Mouse (Mus musculus): ENCODE measurements at regions not wholly inside any gene's neighbourhood (a gene's known extent, or its start where the extent isn't known, plus 50 kb on each side); places are given as distances from the start of the nearest gene placed in this dataset.

DNA sequence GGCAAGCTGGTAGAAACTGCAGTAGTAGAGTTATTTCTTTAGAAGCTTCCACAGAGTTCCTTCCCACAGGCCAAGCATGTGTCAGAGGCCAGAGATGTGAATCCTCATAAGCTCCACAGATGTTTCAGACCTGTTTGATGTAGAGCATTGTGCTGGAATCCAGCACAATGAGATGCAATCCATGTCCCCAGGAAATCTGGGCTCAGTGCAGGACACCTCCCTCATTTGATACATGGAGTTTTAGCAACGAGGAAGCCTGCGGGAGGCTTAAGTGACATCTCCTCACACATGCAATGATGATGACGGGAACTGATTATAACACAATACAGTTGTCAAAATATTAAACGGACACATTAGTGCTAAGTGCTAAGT, 133.7 kb downstream of the Slc30a10 start:
- Histone ChIP-seq H3K4me1 (no peaks in the 10 kb centered on the region), H3K27me3 (ENCODE audit: low read depth, poor library complexity, severe bottlenecking) (no peaks in the 10 kb centered on the region), H3K4me3 (no peak overlapping the region), H3K36me3 (no peaks in the 10 kb centered on the region), H3K9me3 (replicated peaks) (peaks cover 4% of the 10 kb centered on the region; the same call in 1 of the 2 replicates), H3K27ac (replicated peaks) (no peak overlapping the region)
- DNase-seq (ENCODE audit: low spot score): no peak
- WGBS: 92% methylated on average over 4 of the region's 4 CpGs

DNA sequence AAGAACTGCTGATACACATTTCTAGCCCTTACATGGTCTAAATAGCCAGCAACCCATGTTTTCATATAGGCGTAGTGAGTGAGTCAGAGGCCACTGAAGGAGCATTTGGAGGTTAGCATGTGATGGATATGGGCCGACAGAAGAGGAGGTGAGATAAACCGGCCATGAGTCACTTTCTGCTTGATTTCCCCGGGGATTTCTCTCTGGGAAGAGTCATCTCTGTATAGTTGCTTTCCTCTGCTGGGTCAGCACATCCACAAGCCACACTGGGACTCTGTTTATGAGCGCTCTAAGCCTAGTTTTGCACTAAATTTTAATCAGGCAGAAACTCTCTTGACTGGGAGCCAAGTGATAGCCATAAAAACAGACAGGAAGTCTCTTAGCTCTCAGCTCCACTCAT, 142.2 kb downstream of the Slc30a10 start:
- Histone ChIP-seq H3K9me3 (replicated peaks) (no peaks in the 10 kb centered on the region), H3K4me1 (no peaks in the 10 kb centered on the region), H3K27ac (replicated peaks) (no peak overlapping the region), H3K4me3 (no peak overlapping the region), H3K36me3 (no peaks in the 10 kb centered on the region), H3K27me3 (ENCODE audit: low read depth, poor library complexity, severe bottlenecking) (no peaks in the 10 kb centered on the region)
- no peak for DNase-seq (ENCODE audit: low spot score)
- 93% methylated on average over 5 of the region's 5 CpGs for WGBS

DNA sequence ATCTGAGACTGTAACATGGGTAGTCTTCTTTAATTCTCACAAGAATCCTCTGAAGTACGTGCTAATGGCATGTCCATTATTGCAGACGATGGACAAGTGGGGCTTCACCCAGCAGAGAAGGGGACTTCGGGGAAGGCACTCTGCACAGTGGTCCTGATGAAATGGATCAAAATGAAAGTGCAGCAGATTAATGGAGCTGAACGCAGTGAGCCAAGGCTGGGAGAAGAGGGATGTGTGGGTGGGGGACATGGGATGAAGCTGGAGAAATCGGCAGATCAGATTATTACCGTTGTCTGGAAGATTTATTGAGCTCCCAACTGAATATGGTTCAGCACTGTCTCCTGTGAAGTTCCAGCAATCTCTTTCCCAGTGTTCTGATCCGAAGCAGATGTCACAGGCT, 143.9 kb downstream of the Slc30a10 start:
- H3K4me1 ChIP-seq: no peaks in the 10 kb centered on the region
- H3K9me3 ChIP-seq (replicated peaks): no peaks in the 10 kb centered on the region

DNA sequence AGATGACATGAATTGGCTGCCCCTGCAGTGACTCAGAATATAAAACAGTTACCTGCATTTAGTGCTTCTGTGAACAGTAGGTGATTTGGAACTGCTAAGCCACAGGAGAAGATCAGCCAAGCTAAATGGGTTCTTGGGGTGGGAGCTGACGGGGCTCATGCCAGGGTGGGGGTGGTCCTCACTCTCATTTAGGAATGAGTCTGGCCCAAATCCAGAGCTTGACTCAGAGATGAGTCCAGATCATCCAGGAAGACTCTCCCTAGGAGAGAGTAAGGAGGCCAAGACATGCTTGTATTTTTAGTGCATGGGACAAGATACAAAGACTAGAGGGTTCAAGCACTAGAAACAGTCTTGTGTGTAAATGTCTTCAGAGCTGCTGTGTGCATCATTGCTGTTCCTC, 146.5 kb downstream of the Slc30a10 start:
- Histone ChIP-seq H3K27me3 (ENCODE audit: low read depth, poor library complexity, severe bottlenecking) (no peaks in the 10 kb centered on the region), H3K4me3 (no peak overlapping the region), H3K9me3 (replicated peaks) (no peaks in the 10 kb centered on the region), H3K4me1 (no peaks in the 10 kb centered on the region), H3K36me3 (no peaks in the 10 kb centered on the region), H3K27ac (replicated peaks) (no peak overlapping the region)
- 94% methylated on average over 1 of the region's 1 CpGs for WGBS
- DNase-seq (ENCODE audit: low spot score): no peak

More for the DNA sequence above, 143.9 kb downstream of the Slc30a10 start:
- WGBS: 92% methylated on average over 7 of the region's 7 CpGs
- no peak overlapping the region for H3K4me3 ChIP-seq
- H3K36me3 ChIP-seq: no peaks in the 10 kb centered on the region
- DNase-seq (ENCODE audit: low spot score): no peak
- H3K27ac ChIP-seq (replicated peaks): no peak overlapping the region
- no peaks in the 10 kb centered on the region for H3K27me3 ChIP-seq (ENCODE audit: low read depth, poor library complexity, severe bottlenecking)

DNA sequence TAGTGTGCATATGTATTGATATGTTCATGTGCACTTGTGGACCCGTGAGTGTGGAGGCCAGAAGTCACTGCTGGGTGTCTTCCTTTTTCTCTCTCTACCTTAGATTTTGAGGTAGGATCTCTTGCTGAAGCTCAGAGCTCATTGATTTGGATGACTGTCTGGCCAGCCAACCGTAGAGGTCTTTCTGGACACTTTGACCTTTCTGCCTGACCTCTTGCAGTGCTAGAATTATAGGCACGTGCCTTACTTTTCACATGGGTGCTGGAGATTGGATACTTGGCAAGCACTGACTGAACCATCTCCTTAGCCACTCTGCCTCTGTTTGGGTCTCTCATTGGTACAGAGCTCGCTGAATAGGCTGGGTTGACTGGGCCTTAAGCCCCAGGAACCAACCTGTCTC, 151.3 kb downstream of the Slc30a10 start:
- no peaks in the 10 kb centered on the region for H3K9me3 ChIP-seq (replicated peaks)
- no peak for DNase-seq (ENCODE audit: low spot score)
- H3K4me3 ChIP-seq: no peak overlapping the region
- H3K4me1 ChIP-seq: no peaks in the 10 kb centered on the region
- H3K27me3 ChIP-seq (ENCODE audit: low read depth, poor library complexity, severe bottlenecking): no peaks in the 10 kb centered on the region
- H3K36me3 ChIP-seq: no peaks in the 10 kb centered on the region
- 75% methylated on average over 4 of the region's 4 CpGs for WGBS
- H3K27ac ChIP-seq (replicated peaks): no peak overlapping the region

DNA sequence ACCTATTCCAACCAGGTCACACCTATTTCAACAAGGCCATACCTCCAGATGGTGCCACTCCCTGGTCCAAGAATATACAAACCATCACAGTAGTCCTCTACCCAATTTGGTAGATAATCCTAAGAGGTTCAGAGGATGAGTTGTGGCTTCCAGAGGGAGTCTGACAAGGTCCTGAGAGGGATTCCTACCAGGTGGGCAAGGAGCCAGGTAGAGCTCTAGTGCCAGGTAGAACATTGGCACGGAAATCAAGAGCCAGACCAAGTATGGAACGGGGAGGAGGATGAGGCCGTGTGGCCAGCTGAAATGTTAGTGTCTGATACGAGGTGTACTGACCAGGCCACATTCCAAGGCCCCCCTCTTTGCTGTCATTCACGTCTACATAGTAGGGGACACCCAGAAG, 153.0 kb downstream of the Slc30a10 start:
- no peaks in the 10 kb centered on the region for H3K9me3 ChIP-seq (replicated peaks)
- no peak overlapping the region for H3K4me3 ChIP-seq
- 91% methylated on average over 5 of the region's 5 CpGs for WGBS
- no peak for DNase-seq (ENCODE audit: low spot score)
- no peaks in the 10 kb centered on the region for H3K27me3 ChIP-seq (ENCODE audit: low read depth, poor library complexity, severe bottlenecking)
- H3K27ac ChIP-seq (replicated peaks): no peak overlapping the region
- no peaks in the 10 kb centered on the region for H3K4me1 ChIP-seq
- no peaks in the 10 kb centered on the region for H3K36me3 ChIP-seq

DNA sequence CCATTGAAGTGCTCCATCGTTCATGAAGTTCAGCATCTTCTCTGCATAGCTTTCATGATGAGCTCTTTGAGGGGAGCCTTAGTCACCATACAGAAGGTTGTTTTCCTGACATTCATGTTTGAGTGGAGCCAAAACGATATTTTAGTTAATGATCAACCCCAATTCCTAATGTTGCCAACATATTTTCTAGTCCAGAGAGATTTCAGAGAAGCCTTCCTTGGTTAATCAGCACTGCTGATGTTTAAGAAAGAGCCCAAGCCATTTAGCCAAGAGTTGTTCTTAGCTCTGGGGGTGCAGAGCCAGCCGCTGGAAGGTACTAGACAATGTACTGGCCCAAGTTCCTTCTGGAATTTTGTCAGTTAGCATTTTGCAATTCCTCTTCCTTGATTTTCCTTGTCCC, 153.8 kb downstream of the Slc30a10 start:
- no peak for DNase-seq (ENCODE audit: low spot score)
- Histone ChIP-seq H3K4me1 (no peaks in the 10 kb centered on the region), H3K36me3 (no peaks in the 10 kb centered on the region), H3K27ac (replicated peaks) (no peak overlapping the region), H3K27me3 (ENCODE audit: low read depth, poor library complexity, severe bottlenecking) (no peaks in the 10 kb centered on the region), H3K4me3 (no peak overlapping the region), H3K9me3 (replicated peaks) (no peaks in the 10 kb centered on the region)
- 88% methylated on average over 3 of the region's 3 CpGs for WGBS

DNA sequence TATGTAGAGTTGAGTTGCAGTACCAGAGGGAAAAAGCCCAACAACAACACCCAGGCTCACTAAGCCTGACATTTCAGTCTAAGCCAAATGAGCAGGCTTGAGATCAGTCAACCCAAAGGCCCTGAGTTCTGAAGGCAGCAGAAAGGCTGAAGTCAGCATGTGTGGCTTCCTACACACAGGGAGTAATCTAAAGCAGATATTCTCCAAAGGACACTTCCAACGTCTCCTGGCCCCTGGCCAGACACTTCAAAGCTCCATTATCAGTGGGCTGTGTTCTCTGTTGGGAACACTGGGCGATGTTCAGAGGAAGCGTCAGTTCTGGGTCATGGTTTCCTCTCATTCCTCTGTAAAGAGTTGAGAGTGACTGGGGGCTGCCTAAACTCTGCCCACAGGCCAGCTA, 155.9 kb downstream of the Slc30a10 start:
- Histone ChIP-seq H3K9me3 (replicated peaks) (no peaks in the 10 kb centered on the region), H3K4me3 (no peak overlapping the region), H3K36me3 (no peaks in the 10 kb centered on the region), H3K27ac (replicated peaks) (no peak overlapping the region), H3K27me3 (ENCODE audit: low read depth, poor library complexity, severe bottlenecking) (no peaks in the 10 kb centered on the region), H3K4me1 (no peaks in the 10 kb centered on the region)
- DNase-seq (ENCODE audit: low spot score): no peak
- 78% methylated on average over 3 of the region's 3 CpGs for WGBS

DNA sequence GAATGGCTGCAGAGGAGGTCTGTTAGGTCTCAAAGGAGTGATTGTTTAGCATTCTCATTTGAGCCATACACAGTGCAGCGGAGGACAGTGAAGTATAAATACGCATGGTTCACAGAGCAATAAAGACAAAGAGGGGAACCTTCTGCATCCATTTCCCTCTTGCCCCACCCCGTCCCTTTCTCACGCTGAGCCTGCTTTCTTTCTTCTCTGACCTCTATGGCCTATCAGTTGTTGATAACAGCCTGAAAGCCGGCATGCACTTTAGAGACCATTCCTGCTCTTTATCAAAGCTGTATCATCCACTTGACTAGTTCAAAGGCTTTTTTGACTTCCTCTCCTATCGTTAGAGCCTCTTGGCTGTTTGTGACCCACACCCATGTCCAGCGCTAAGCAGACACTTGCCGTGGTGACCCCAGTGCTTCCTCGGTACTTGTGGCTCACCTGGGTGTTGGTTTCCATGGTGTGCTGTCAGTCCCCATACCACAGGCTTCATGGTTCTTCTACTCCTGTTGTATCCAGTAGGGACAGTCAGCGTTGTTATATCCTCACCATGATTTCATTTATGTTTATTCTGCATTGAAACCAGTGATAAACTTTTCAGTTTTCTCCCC, 161.3 kb downstream of the Slc30a10 start:
- no peak overlapping the region for H3K4me3 ChIP-seq
- H3K36me3 ChIP-seq: no peaks in the 10 kb centered on the region
- peaks cover 6% of the 10 kb centered on the region for H3K4me1 ChIP-seq
- DNase-seq (ENCODE audit: low spot score): no peak
- H3K27me3 ChIP-seq (ENCODE audit: low read depth, poor library complexity, severe bottlenecking): no peaks in the 10 kb centered on the region
- H3K9me3 ChIP-seq (replicated peaks): no peaks in the 10 kb centered on the region
- H3K27ac ChIP-seq (replicated peaks): no peak overlapping the region
- WGBS: 55% methylated on average over 10 of the region's 10 CpGs

DNA sequence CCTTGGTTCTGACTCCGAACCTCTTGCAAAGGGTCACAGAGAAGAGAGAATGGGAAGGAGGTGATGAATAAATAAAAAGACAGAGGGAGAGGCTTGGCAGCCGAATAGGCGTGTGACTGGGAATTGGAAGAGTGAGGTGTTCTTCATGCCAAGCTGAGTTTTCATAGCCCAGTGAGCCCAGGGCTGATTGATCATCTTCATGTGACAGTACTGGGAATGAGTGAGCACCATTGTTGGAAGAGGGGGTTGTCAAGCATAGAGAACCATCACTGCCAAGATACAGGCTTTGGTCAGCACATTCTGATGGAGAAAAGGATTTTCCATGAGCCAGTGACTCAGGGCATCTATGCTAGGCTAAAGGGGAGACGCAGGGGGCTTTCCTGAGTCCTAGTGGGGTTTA, 163.0 kb downstream of the Slc30a10 start:
- DNase-seq (ENCODE audit: low spot score): no peak
- WGBS: 81% methylated on average over 4 of the region's 4 CpGs

DNA sequence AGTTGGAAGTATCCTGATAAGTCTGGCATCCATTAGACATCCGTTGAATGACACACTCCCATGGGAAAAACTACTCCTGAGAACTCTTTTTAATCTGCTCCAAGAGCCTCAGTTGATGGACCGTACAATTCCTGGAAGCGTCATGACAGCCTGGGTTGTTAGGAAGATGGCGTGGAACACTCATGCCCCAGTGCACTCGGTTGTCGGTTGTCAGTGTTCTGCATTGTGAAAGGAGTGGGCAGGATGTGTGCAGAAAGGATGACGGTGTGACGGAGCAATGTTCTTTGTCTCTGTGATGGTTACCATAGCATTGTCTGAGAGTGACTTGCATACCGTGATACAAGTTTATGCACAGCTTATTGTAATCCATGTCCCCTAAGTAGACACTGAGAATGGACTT, 164.4 kb downstream of the Slc30a10 start:
- Histone ChIP-seq H3K4me1 (peaks cover 6% of the 10 kb centered on the region), H3K36me3 (no peaks in the 10 kb centered on the region), H3K27ac (replicated peaks) (no peak overlapping the region), H3K9me3 (replicated peaks) (no peaks in the 10 kb centered on the region), H3K4me3 (no peak overlapping the region), H3K27me3 (ENCODE audit: low read depth, poor library complexity, severe bottlenecking) (no peaks in the 10 kb centered on the region)
- 83% methylated on average over 9 of the region's 9 CpGs for WGBS
- peak; percentile 12 for DNase-seq (ENCODE audit: low spot score)

More for the DNA sequence above, 163.0 kb downstream of the Slc30a10 start:
- H3K27ac ChIP-seq (replicated peaks): no peak overlapping the region
- H3K4me1 ChIP-seq: peaks cover 6% of the 10 kb centered on the region
- no peaks in the 10 kb centered on the region for H3K9me3 ChIP-seq (replicated peaks)
- H3K27me3 ChIP-seq (ENCODE audit: low read depth, poor library complexity, severe bottlenecking): no peaks in the 10 kb centered on the region
- H3K36me3 ChIP-seq: no peaks in the 10 kb centered on the region
- no peak overlapping the region for H3K4me3 ChIP-seq

DNA sequence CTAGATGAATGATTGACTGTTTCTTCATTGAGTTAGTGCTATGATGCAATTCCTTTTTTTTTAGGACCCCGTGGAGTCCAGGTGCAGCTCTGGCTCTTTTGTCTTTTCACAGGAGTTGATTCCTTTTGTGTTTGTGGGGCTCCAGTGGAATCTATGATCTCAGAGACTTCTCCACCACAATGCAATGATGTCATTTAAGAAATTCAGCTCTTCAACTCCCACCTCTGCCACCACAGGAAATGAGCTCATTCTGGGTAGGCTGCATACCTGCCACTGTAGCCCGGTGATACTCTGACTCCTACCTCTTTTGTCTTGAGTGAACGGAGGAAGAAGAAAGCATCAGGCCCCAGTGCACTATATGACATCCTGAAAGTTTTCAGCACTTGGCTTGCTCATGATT, 173.8 kb downstream of the Slc30a10 start:
- no peak for DNase-seq (ENCODE audit: low spot score)
- WGBS: 86% methylated on average over 3 of the region's 3 CpGs
- no peak overlapping the region for H3K4me3 ChIP-seq
- H3K4me1 ChIP-seq: no peaks in the 10 kb centered on the region
- no peak overlapping the region for H3K27ac ChIP-seq (replicated peaks)
- H3K36me3 ChIP-seq: no peaks in the 10 kb centered on the region
- H3K27me3 ChIP-seq (ENCODE audit: low read depth, poor library complexity, severe bottlenecking): no peaks in the 10 kb centered on the region
- H3K9me3 ChIP-seq (replicated peaks): no peaks in the 10 kb centered on the region

DNA sequence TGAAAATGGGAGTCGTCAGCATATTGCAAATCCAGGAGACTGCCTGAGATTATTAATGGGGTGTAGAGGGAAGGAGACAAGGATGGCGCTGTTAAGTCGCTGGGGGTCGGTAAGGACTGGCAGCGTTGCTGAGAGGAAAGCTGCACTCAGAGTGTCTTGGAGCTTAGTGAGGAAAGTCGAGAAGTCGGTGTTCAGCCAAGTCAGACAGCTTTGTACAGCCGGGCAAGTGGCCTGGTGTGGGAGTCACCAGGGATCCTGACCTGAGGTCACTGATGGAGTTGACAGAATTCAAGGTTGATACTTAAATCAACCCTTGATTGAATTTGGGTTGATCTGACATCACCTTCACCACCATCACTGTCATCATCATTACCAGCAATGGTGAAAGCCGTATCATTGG, 175.3 kb downstream of the Slc30a10 start:
- H3K27me3 ChIP-seq (ENCODE audit: low read depth, poor library complexity, severe bottlenecking): no peaks in the 10 kb centered on the region
- WGBS: 87% methylated on average over 9 of the region's 9 CpGs
- H3K4me1 ChIP-seq: peaks cover 12% of the 10 kb centered on the region

DNA sequence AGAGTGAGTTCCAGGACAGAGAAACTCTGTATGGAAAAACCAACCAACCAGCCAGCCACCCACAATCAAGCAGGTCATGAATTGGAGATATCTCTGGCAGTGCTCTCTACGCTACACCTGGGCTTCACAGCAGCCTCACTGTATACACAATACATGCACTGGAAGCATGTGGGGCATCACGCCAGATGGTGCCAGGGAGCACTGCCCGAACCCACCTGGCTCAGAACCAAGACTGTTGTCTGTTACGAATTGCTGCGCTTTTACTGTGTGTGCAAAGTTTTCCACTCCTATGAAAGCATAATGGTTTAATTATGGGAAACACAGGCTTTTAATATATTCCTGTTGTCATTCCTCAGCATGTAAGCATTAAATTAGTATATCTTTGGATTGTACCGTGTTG, 184.0 kb downstream of the Slc30a10 start:
- H3K4me3 ChIP-seq: no peak overlapping the region
- WGBS: 92% methylated on average over 6 of the region's 6 CpGs
- no peak overlapping the region for H3K27ac ChIP-seq (replicated peaks)
- no peaks in the 10 kb centered on the region for H3K9me3 ChIP-seq (replicated peaks)
- DNase-seq (ENCODE audit: low spot score): no peak
- peaks cover 10% of the 10 kb centered on the region for H3K4me1 ChIP-seq
- H3K27me3 ChIP-seq (ENCODE audit: low read depth, poor library complexity, severe bottlenecking): no peaks in the 10 kb centered on the region
- no peaks in the 10 kb centered on the region for H3K36me3 ChIP-seq

More for the DNA sequence above, 175.3 kb downstream of the Slc30a10 start:
- H3K9me3 ChIP-seq (replicated peaks): no peaks in the 10 kb centered on the region
- no peaks in the 10 kb centered on the region for H3K36me3 ChIP-seq
- no peak for DNase-seq (ENCODE audit: low spot score)
- H3K27ac ChIP-seq (replicated peaks): no peak overlapping the region
- no peak overlapping the region for H3K4me3 ChIP-seq
